21 mouse cellular contexts compared by ENCODE assay signal in the genomic region with DNA sequence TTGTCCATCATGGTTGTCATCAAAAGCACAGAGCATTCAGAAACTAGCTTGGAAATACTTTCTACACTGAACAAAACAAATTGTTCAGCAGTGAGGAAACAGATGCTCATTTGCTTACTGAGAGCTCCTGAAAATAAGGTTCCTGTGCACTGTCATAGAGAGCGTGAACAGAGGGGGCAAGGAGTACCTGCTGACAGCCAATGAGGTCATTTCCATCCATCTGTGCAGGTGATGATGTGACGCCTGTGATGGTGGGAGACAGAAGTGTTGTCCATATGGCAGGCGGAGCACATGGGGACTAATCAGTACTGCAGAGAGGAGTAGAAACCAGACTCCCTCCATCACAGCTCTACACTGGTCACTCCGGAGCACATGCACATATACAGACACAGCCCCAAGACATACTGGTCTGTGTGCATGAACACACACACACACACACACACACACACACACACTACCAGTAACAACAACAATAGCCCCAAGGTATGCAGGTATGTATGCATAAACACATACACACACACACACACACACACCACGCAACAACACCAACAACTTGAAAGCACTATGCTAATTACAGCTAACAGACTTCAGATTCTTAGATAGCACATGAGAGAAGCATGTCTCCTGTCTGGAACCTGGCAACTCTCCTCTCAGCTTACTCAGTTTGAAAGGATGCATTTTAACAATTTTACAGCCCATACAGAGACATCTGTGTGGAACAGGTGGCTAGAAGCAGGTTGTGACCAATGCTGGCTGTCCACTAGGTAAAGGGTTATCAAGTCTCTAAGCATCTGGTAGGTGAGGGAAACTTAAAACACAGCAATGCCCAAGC.
DNase-seq lines count a peak whose midpoint lies in the region; ATAC-seq and TF ChIP-seq lines count a peak whose summit lies in the region.
"Had no signal": no experiment of that assay in that cellular context is flagged by ENCODE, and none has a peak within 500 bp of the region (broad histone marks: within the 10 kb centered on the region; RNA-seq: fewer than 3 reads in every experiment).

No protein-coding gene starts in this region.

- WGBS in cerebellum, adult 2 months, result 33% methylated on average over 5 of the region's 5 CpGs
- 57% methylated on average over 5 of the region's 5 CpGs for WGBS in forebrain, embryonic 16.5 days

- no peak for TF ChIP-seq CTCF in cerebellum, adult 2 months (IDR thresholded peaks at IDR 0.05; ENCODE audit: borderline replicate concordance, insufficient read depth, low read depth, low read length)

- peak; percentile 95 for ATAC-seq in forebrain, embryonic 16.5 days
- ATAC-seq in megakaryocyte, adult 5-6 weeks (ENCODE audit: poor library complexity, severe bottlenecking), result no peak
- ATAC-seq: Patski had no signal

- H3K36me3 ChIP-seq in forebrain, embryonic 16.5 days (ENCODE audit: control insufficient read depth, insufficient read depth), result no peaks in the 10 kb centered on the region
- H3K36me3 ChIP-seq: embryonic facial prominence, embryonic 13.5 days; neural tube, embryonic 12.5 days had no signal

- no peak overlapping the region for H3K27ac ChIP-seq in cerebellum, adult 2 months (ENCODE audit: insufficient read depth, low read length)
- peak overlapping the region; percentile 65 for H3K27ac ChIP-seq in forebrain, embryonic 16.5 days (ENCODE audit: low read length)
- H3K27ac ChIP-seq: embryonic facial prominence, embryonic 13.5 days; gastrocnemius, adult 2 months; macrophage; neural tube, embryonic 12.5 days had no signal

- H3K27me3 ChIP-seq in cerebellum, adult 2 months (ENCODE audit: control insufficient read depth, insufficient read depth, low read length), result no peaks in the 10 kb centered on the region
- no peaks in the 10 kb centered on the region for H3K27me3 ChIP-seq in forebrain, embryonic 16.5 days (replicated peaks; ENCODE audit: control insufficient read depth, insufficient read depth, low read length)
- H3K27me3 ChIP-seq: embryonic facial prominence, embryonic 13.5 days; neural tube, embryonic 12.5 days; Patski had no signal

- no peaks in the 10 kb centered on the region for H3K9me3 ChIP-seq in forebrain, embryonic 16.5 days (ENCODE audit: control insufficient read depth, low read length)
- H3K9me3 ChIP-seq: embryonic facial prominence, embryonic 13.5 days; neural tube, embryonic 12.5 days had no signal

- H3K4me3 ChIP-seq in cerebellum, adult 2 months (replicated peaks; ENCODE audit: insufficient read depth, low read depth, low read length), result no peak overlapping the region
- H3K4me3 ChIP-seq in forebrain, embryonic 16.5 days (replicated peaks; ENCODE audit: low read length), result no peak overlapping the region
- H3K4me3 ChIP-seq: embryonic facial prominence, embryonic 13.5 days; gastrocnemius, adult 2 months; neural tube, embryonic 12.5 days had no signal

- H3K4me2 ChIP-seq in forebrain, embryonic 16.5 days (ENCODE audit: low read length), result no peak overlapping the region
- H3K4me2 ChIP-seq: embryonic facial prominence, embryonic 13.5 days; lung, embryonic 14.5 days; neural tube, embryonic 12.5 days had no signal

- DNase-seq in cerebellum, adult 18-20 months, result peak; percentile 5 to 6
- no peak for DNase-seq in cerebellum, postnatal 4 days (ENCODE audit: low spot score in 2 of 2)
- peak; percentile 4 to 10 for DNase-seq in layer of hippocampus, postnatal 14 days (ENCODE audit: low spot score in 2 of 2)
- DNase-seq in layer of hippocampus, adult 11-12 months (ENCODE audit: low spot score), result no peak
- DNase-seq in cerebellum, adult 2 months, result peak; percentile 48 to 63
- DNase-seq in ovary, adult 18-20 months (ENCODE audit: low spot score), result no peak
- DNase-seq: adrenal gland, postnatal 36 days; gastrocnemius, adult 2 months; heart, adult 18-20 months; kidney, adult 8-10 months; kidney, postnatal 4 days; liver; lung, embryonic 14.5 days; spleen, adult 18-20 months; thymus, postnatal 25 days had no signal

- H3K9ac ChIP-seq in forebrain, embryonic 16.5 days (replicated peaks; ENCODE audit: low read depth, low read length), result no peak overlapping the region
- H3K9ac ChIP-seq: embryonic facial prominence, embryonic 13.5 days; lung, embryonic 14.5 days; neural tube, embryonic 12.5 days had no signal

- no peaks in the 10 kb centered on the region; the same call in 1 of the 2 replicates for H3K4me1 ChIP-seq in cerebellum, adult 2 months (ENCODE audit: control insufficient read depth, insufficient read depth, low read length)
- H3K4me1 ChIP-seq in forebrain, embryonic 16.5 days (replicated peaks; ENCODE audit: control insufficient read depth, insufficient read depth, low read length), result peaks cover 6% of the 10 kb centered on the region; the same call in 1 of the 2 replicates
- H3K4me1 ChIP-seq: embryonic facial prominence, embryonic 13.5 days; neural tube, embryonic 12.5 days had no signal

- no peak for TF ChIP-seq POLR2A in cerebellum, adult 2 months (IDR thresholded peaks at IDR 0.05; ENCODE audit: borderline replicate concordance, insufficient read depth, low read length)

Comparison
In these comparisons a context has a peak if more than half of its experiments do, and no peak if none do; other contexts are left out.
1. DNase-seq: peak in cerebellum, adult 18-20 months (2 of 2), layer of hippocampus, postnatal 14 days (2 of 2) and cerebellum, adult 2 months (2 of 2); none in cerebellum, postnatal 4 days (0 of 2), layer of hippocampus, adult 11-12 months (single experiment) and ovary, adult 18-20 months (single experiment).